Mouse (Mus musculus) heart, embryonic 13.5 days (tissue): Measurements from ENCODE around the gene Timm29. TPM values are rescaled to one million over a fixed set of nuclear protein-coding genes. Genes with fewer than 3 reads are reported as not detected.

Experiments
- ATAC-seq: fragments of 200-750 bp; cut with Nextera tagmentation; 2 replicates; pipeline ENCODE4 v1.8.0; 2017; ENCODE audit warnings: moderate TSS enrichment; ENCODE audit not compliant: insufficient number of reproducible peaks, low FRiP score, low TSS enrichment; ENCODE audit errors: extremely low read depth
- H3K27ac ChIP-seq: fragments of 300-500 bp; sonication (generic); replicated peaks from 2 replicates; pipeline ENCODE4 v1.5.1; 2015; ENCODE audit warnings: moderate library complexity, mild to moderate bottlenecking, inconsistent platforms
- H3K27me3 ChIP-seq: fragments of 300-500 bp; sonication (generic); replicated peaks from 2 replicates; pipeline ENCODE4 v1.6.1; 2015; ENCODE audit warnings: mild to moderate bottlenecking, inconsistent platforms
- H3K36me3 ChIP-seq: fragments of 300-500 bp; sonication (generic); 2 replicates; pipeline ENCODE4 v1.6.1; 2015; ENCODE audit warnings: mild to moderate bottlenecking, inconsistent platforms
- H3K4me1 ChIP-seq: fragments of 300-500 bp; sonication (generic); 2 replicates; pipeline ENCODE4 v1.6.1; 2015; ENCODE audit warnings: inconsistent platforms
- H3K4me2 ChIP-seq: fragments of 300-500 bp; sonication (generic); 2 replicates; pipeline ENCODE4 v1.6.1; 2015; ENCODE audit warnings: inconsistent platforms, mild to moderate bottlenecking, moderate library complexity
- H3K4me3 ChIP-seq: fragments of 300-500 bp; sonication (generic); 2 replicates; pipeline ENCODE4 v1.5.1; 2015; ENCODE audit warnings: moderate library complexity, mild to moderate bottlenecking, inconsistent platforms
- H3K9ac ChIP-seq: fragments of 300-500 bp; sonication (generic); 2 replicates; pipeline ENCODE4 v1.6.1; 2015; ENCODE audit warnings: inconsistent platforms, mild to moderate bottlenecking, moderate library complexity
- H3K9me3 ChIP-seq: fragments of 300-500 bp; sonication (generic); 2 replicates; pipeline ENCODE4 v1.6.1; 2016; ENCODE audit warnings: inconsistent platforms
- WGBS: fragments of 180-500 bp; shearing (Covaris S2); methylation state at CpG from one replicate; pipeline ENCODE4 v1.1.7; 2015; ENCODE audit warnings: mixed read lengths; 5-methylcytosine and 5-hydroxymethylcytosine counted together
- polyA plus RNA-seq: library from polyadenylated mRNA; unstranded; fragments of >200 nt; fragmentation: Nextera tagmentation; extraction: Ambion mirVana; gene quantifications from 2 replicates; pipeline ENCODE4 v1.2.1, GENCODE M21; 2015

Timm29 gene
- polyA plus RNA-seq: 23.1 and 25.2 TPM in 2 replicates

- Histone ChIP-seq H3K4me1 (peaks cover 28% of the 10 kb centered on the region), H3K4me3 (peak within 1 kb of the TSS; percentile 96), H3K36me3 (peaks cover 63% of the 10 kb centered on the region), H3K27ac (peak within 1 kb of the TSS; percentile 85), H3K27me3 (no peaks in the 10 kb centered on the region), H3K9me3 (no peaks in the 10 kb centered on the region), H3K9ac (peak within 1 kb of the TSS; percentile 91), H3K4me2 (peak within 1 kb of the TSS; percentile 99)
- WGBS: 0% methylated on average over 30 of the region's 30 CpGs
- peak; percentile 71 for ATAC-seq
Observed at GRCm38 (mm10) chr9:21592703-21593121, at the start of gene Timm29, which contains the start of gene Yipf2. Timm29 (plus strand) TSS chr9:21592722. Yipf2 (minus strand) TSS chr9:21592828.

DNA sequence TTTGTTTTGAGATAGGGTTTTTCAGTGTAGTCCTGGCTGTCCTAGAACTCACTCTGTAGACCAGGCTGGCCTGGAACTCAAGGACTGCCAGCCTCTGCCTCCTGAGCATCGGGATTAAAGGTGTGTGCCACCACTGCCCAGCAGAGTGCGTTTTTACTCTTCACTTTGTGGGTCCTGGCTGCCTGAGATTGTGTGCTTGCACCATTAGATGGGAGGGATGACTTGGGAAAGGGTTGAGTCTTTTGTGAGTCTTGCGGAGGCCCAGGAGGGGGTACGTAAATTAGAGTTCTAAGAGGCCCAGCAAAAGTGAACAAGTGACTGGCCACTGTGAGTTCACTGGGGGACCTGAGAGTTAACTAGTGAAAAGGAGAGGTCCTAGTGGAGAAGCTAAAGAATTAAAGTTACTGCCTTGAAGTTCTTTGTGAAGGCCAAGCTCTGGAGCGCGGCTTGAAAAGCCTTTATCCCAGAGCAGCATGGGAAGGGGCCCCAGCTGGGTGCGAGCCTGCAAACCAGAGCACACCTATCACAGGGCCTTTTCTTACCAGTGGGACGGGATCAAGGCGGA lies 47.1 kb upstream of the Timm29 start:
- Histone ChIP-seq H3K27me3 (no peaks in the 10 kb centered on the region), H3K4me1 (peaks cover 27% of the 10 kb centered on the region), H3K9me3 (no peaks in the 10 kb centered on the region), H3K4me3 (peak overlapping the region; percentile 84), H3K36me3 (peaks cover 14% of the 10 kb centered on the region), H3K4me2 (peak overlapping the region; percentile 71), H3K9ac (peak overlapping the region; percentile 96), H3K27ac (peak overlapping the region; percentile 98)
- ATAC-seq: peak; percentile 26; the same call in 1 of the 2 replicates
- 15% methylated on average over 9 of the region's 9 CpGs for WGBS

- peak; percentile 94 for ATAC-seq
- no peaks in the 10 kb centered on the region for H3K27me3 ChIP-seq
- H3K4me3 ChIP-seq: peak overlapping the region; percentile 84
- H3K9me3 ChIP-seq: no peaks in the 10 kb centered on the region
- peaks cover 27% of the 10 kb centered on the region for H3K4me1 ChIP-seq
- H3K4me2 ChIP-seq: peak overlapping the region; percentile 71
- peak overlapping the region; percentile 96 for H3K9ac ChIP-seq
- peak overlapping the region; percentile 98 for H3K27ac ChIP-seq
- H3K36me3 ChIP-seq: peaks cover 20% of the 10 kb centered on the region
- WGBS: under 1% methylated on average over 66 of the region's 67 CpGs
Observed at GRCm38 (mm10) chr9:21545916-21546788, 46.4 kb upstream of the Timm29 start.

DNA sequence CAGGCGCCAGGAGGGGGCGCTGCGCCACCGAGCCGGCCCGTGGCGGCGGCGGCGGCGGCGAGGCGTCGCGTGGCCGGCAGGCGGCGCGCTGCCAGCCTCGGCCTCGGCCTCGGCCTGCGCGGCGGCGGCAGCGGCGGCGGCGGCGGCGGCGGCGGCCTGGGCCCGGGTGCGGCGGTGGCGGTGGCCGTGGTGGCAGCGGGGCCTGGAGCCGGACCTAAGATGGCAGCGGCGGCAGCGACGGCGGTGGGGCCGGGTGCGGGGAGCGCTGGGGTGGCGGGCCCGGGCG lies 45.8 kb upstream of the Timm29 start, which contains the start of gene Carm1:
Gene Carm1, plus strand, starts transcription at position 106 of the 286 bp plus-strand sequence.
- Histone ChIP-seq H3K4me1 (peaks cover 27% of the 10 kb centered on the region), H3K27me3 (no peaks in the 10 kb centered on the region), H3K9ac (peak within 1 kb of the TSS; percentile 96), H3K4me3 (peak within 1 kb of the TSS; percentile 84), H3K27ac (peak within 1 kb of the TSS; percentile 98), H3K4me2 (peak within 1 kb of the TSS; percentile 85), H3K9me3 (no peaks in the 10 kb centered on the region), H3K36me3 (peaks cover 26% of the 10 kb centered on the region)
- 2% methylated on average over 12 of the region's 52 CpGs for WGBS
- ATAC-seq: no peak

DNA sequence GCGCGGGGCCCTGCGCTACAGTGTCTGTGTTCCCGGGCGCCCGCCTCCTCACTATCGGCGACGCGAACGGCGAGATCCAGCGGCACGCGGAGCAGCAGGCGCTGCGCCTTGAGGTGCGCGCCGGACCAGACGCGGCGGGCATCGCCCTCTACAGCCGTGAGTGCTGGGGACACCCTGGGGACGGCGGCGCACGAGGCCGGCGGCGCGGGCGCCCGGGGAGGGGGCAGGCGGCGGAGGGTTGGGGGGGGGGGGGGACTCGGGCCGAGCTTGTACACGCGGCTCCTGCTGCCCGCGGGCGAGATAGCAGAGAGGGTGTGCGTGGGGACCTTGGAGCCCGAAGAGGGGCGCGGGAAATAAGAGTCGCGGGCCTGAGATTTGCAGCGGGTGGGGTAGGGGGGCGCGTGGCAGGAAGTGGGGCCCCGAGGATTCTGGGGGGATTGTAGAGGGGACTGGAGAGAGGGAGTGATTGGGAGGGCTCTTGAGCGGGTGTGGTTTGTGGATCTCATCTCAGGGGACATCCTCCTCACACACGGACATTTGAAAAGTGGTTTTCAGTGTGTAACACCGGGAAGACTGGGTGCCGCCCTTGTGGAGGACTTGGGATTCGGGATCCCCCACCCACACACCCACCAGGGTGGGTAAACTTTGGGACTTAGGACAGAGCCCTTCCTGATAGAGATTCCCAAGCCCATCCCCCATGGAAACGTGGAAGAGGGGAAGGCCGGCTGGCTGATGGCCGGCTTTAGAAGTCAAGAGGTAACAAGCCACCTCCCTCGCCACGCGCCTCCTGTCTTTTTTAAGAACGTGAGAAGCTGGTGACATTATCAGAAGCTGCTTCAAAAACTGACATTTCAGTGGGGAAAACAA lies 45.2 kb upstream of the Timm29 start:
- Histone ChIP-seq H3K27ac (peak overlapping the region; percentile 98), H3K4me3 (peak overlapping the region; percentile 84), H3K4me1 (peaks cover 27% of the 10 kb centered on the region), H3K27me3 (no peaks in the 10 kb centered on the region), H3K4me2 (peak overlapping the region; percentile 85), H3K36me3 (peaks cover 28% of the 10 kb centered on the region), H3K9ac (peak overlapping the region; percentile 96), H3K9me3 (no peaks in the 10 kb centered on the region)
- under 1% methylated on average over 55 of the region's 66 CpGs for WGBS
- ATAC-seq: peak; percentile 28

GRCm38 (mm10) chr9:21551049-21551448 lies 41.5 kb upstream of the Timm29 start:
- H3K4me2 ChIP-seq: no peak overlapping the region
- no peak overlapping the region for H3K27ac ChIP-seq
- H3K36me3 ChIP-seq: peaks cover 49% of the 10 kb centered on the region
- no peaks in the 10 kb centered on the region for H3K27me3 ChIP-seq
- H3K4me3 ChIP-seq: no peak overlapping the region
- no peak for ATAC-seq
- H3K4me1 ChIP-seq: peaks cover 37% of the 10 kb centered on the region
- no peak overlapping the region for H3K9ac ChIP-seq
- no peaks in the 10 kb centered on the region for H3K9me3 ChIP-seq
- 82% methylated on average over 2 of the region's 2 CpGs for WGBS

DNA sequence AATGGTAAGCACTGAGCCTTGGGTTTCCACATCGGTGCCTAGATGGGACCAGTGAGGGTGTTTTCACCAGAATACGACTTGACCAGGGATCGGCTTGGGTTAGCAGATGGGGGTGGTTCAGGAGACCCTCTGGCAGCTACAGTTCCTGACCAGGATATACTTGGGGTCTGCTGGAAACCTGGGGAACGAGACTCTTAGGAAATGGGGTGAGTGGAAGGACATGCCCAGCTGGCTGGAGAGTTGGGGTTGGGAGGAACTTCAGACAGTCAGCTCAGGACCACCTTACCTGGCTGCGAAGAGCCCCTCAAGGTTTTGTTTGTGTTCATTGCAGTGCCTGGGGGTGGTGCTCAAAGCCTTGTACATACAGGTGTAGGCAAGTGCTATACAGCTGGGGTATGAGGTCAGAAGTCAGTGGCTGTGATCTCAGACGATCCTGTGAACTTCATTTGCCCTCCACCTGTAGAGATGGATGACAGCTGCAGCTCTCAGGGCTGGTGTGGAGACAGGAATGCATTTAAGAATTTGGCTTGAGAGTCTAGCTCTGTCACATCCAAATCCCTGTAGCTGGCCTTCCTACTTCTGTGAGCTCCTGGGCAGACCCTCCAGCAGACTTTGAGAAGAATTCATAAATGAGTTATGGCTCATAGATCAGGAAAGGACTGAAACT lies 38.8 kb upstream of the Timm29 start:
- no peak overlapping the region for H3K27ac ChIP-seq
- H3K4me1 ChIP-seq: peaks cover 47% of the 10 kb centered on the region
- H3K4me3 ChIP-seq: no peak overlapping the region
- peak overlapping the region; percentile 37; the same call in 1 of the 2 replicates for H3K9ac ChIP-seq
- no peaks in the 10 kb centered on the region for H3K27me3 ChIP-seq
- ATAC-seq: no peak
- no peak overlapping the region for H3K4me2 ChIP-seq
- 82% methylated on average over 6 of the region's 6 CpGs for whole genome bisulfite sequencing
- no peaks in the 10 kb centered on the region for H3K9me3 ChIP-seq
- peaks cover 49% of the 10 kb centered on the region for H3K36me3 ChIP-seq

GRCm38 (mm10) chr9:21555198-21555742 lies 37.3 kb upstream of the Timm29 start:
- no peak overlapping the region for H3K27ac ChIP-seq
- ATAC-seq: no peak

DNA sequence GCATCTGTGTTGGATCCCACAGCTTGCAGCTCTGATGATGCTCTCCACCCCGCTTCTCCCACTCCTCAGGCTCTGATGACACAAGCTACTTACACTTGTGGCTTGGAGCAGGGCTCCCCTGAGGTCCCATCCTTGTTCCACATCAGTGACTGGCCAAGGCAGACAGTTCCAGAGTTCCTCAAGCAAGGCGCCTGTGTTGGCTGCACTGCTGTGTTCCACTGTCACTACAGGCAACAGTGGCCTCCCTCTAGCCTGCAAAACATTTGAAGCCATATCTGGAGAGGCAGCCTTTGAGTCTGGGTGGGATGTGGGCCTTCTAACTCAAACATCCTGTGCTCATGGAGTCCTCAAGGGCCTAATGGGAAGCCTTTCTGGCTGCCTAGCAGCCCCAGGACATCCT lies 35.5 kb upstream of the Timm29 start:
- H3K27me3 ChIP-seq: no peaks in the 10 kb centered on the region
- peaks cover 48% of the 10 kb centered on the region for H3K4me1 ChIP-seq
- H3K4me2 ChIP-seq: no peak overlapping the region
- no peak overlapping the region for H3K4me3 ChIP-seq
- 0 out of 2 replicates have a peak overlapping the region, but pooled peaks have one; percentile 42 for H3K27ac ChIP-seq
- peaks cover 37% of the 10 kb centered on the region for H3K36me3 ChIP-seq
- no peak for ATAC-seq
- 83% methylated on average over 2 of the region's 2 CpGs for WGBS
- no peak overlapping the region for H3K9ac ChIP-seq
- no peaks in the 10 kb centered on the region for H3K9me3 ChIP-seq

More at GRCm38 (mm10) chr9:21555198-21555742, 37.3 kb upstream of the Timm29 start:
- H3K4me2 ChIP-seq: no peak overlapping the region
- H3K9ac ChIP-seq: no peak overlapping the region
- WGBS: 80% methylated on average over 6 of the region's 6 CpGs
- H3K4me3 ChIP-seq: no peak overlapping the region
- H3K27me3 ChIP-seq: no peaks in the 10 kb centered on the region
- peaks cover 48% of the 10 kb centered on the region for H3K4me1 ChIP-seq
- H3K9me3 ChIP-seq: no peaks in the 10 kb centered on the region
- peaks cover 41% of the 10 kb centered on the region for H3K36me3 ChIP-seq

GRCm38 (mm10) chr9:21557556-21557955 lies 35.0 kb upstream of the Timm29 start:
- H3K27me3 ChIP-seq: no peaks in the 10 kb centered on the region
- WGBS: 88% methylated on average over 2 of the region's 2 CpGs
- H3K4me1 ChIP-seq: peaks cover 48% of the 10 kb centered on the region
- H3K4me2 ChIP-seq: no peak overlapping the region
- H3K27ac ChIP-seq: 0 out of 2 replicates have a peak overlapping the region, but pooled peaks have one; percentile 68
- H3K4me3 ChIP-seq: no peak overlapping the region
- H3K9ac ChIP-seq: no peak overlapping the region
- ATAC-seq: no peak
- H3K36me3 ChIP-seq: peaks cover 32% of the 10 kb centered on the region
- H3K9me3 ChIP-seq: no peaks in the 10 kb centered on the region
